Mouse (Mus musculus): ENCODE data around the gene Ppil1. TPM values are rescaled to one million over a fixed set of nuclear protein-coding genes. Genes with fewer than 3 reads are reported as not detected.

Ppil1 gene
- 13.7 and 18.0 TPM in 2 replicates for polyA plus RNA-seq (2012; rRNA removed; ENCODE audit: low replicate concordance)

DNA sequence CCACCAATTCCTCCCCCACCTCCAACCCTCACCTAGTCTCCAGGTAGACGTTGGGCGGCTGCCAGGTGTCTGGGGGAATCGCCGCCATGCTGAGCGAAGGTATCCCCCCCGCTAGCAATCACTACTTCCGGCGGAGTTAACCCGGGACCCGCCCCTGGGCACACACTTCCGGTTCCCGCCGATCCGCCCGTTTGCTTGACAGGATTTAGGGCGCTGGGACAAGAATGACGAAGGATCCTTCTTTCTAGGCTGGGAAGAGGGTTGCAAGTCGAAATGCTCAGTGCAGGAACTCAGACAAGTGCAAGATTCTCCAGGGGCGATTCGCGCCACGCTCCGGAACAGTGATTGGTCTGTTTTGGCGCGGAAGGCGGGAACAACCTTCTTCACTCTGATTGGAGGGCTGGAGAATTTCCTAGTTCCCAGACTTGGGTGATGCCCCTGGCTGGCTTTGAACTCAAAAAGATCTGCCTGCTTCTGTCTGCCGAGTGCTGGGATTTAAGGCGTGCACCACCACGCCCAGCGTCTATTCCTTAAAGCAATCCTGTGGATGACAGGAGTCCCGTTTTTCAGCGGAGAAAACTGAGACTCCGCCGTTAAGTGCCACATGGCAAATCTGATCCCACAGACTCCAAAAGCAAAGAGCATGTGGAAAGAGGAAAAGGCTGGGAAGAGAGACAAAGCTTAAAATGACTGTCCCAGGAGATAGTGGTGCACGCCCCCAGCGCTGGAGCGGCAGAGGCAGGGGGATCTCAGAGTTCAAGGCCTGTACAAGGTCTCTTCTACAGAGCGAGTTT lies at the start of gene Ppil1:
Gene Ppil1 (minus strand): TSS at position 347 of the 794 bp plus-strand sequence.

DNA sequence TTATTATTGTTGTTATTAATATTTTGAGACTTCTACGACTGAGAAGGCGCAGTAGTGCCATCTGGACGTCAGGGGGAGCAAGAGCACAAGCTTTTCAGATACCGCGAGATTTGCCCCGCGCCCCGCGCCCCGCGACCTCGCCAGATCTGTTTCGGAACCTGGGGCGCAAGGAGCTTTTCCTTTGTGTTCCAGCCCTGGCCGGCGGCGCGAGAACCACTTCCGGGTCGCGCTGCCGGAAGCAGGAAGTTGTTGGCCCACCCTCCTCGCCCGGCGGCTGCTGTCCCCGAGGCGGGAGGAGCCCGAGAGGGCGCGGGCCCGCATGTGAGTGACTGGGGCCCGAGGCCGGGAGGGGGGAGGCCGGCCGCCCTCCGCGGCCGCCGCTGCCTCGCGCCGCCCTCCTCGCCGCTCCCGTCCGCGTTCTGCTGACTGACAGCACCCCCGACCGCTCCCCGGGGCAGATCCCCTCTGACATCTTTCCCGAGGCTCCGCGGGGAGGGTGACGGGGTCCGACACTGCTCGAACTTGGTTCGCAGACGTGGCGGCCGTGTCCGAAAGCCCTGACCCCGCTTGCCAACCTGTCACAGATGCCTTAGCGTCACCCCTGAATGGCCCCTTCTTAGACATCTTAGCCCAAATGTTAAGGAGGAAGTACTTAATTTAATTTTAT lies 4.8 kb upstream of the Ppil1 start, which contains the start of gene BC004004:
Gene BC004004 (plus strand): TSS at position 107 of the 667 bp plus-strand sequence.

DNA sequence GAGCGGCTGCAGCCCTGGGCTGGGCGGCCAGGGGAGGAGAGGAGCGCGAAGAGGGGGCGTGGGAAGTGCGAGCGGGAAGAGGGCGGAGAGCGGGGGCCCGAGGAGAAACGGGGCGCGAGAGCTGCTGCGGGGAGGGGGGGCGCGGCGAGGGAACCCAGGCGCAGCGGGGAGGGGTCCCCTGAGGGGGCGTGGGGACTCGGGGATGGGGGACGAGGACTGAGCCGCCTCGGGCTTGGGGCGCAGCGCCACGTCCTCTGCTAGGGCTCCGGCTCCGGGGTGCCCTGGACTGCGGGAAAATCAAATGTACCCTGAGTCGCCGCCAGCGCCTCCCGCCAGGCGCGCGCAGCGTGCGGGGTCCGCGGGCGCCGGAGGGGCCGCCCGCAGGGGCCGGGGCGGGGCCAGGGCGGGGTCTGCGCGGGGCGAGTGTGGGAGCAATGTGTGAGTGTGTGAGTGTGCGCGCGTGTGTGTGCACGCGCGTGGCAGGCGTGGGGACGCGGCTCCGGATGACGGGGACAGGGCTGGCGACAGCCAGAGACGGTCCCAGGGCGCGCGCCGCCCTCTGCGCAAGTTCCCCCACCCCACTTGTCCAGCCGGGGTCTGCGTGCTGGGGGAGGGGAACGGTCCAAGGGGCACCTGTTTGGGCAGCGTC lies 26.1 kb downstream of the Ppil1 start, which contains the start of gene Cpne5:
Gene Cpne5 (minus strand): TSS at position 396 of the 649 bp plus-strand sequence.

Other genes with a start within 250 kb of the Ppil1 start
- 106 and 172 TPM in 2 replicates for gene Srsf3, start 231.6 kb downstream of the Ppil1 start, polyA plus RNA-seq (2012; rRNA removed; ENCODE audit: low replicate concordance)
- 30.1 and 55.3 TPM in 2 replicates for gene Cdkn1a, start 173.2 kb downstream of the Ppil1 start, polyA plus RNA-seq (2012; rRNA removed; ENCODE audit: low replicate concordance)
- 3.8 and 3.9 TPM in 2 replicates for gene Rab44, start 150.0 kb downstream of the Ppil1 start, polyA plus RNA-seq (2012; rRNA removed; ENCODE audit: low replicate concordance)
- 1.5 and 1.7 TPM in 2 replicates for gene Cpne5, start 26.0 kb downstream of the Ppil1 start, polyA plus RNA-seq (2012; rRNA removed; ENCODE audit: low replicate concordance)
- 71.5 and 132 TPM in 2 replicates for gene BC004004, start 4.6 kb upstream of the Ppil1 start, polyA plus RNA-seq (2012; rRNA removed; ENCODE audit: low replicate concordance)
- gene Pi16, start 53.5 kb upstream of the Ppil1 start, polyA plus RNA-seq (2012; rRNA removed; ENCODE audit: low replicate concordance): 163 and 240 TPM in 2 replicates
- 344 and 391 TPM in 2 replicates for gene Mtch1, start 83.7 kb upstream of the Ppil1 start, polyA plus RNA-seq (2012; rRNA removed; ENCODE audit: low replicate concordance)
- 75.4 and 118 TPM in 2 replicates for gene Fgd2, start 96.7 kb upstream of the Ppil1 start, polyA plus RNA-seq (2012; rRNA removed; ENCODE audit: low replicate concordance)
- gene Pim1, start 226.6 kb upstream of the Ppil1 start, polyA plus RNA-seq (2012; rRNA removed; ENCODE audit: low replicate concordance): 53.5 and 74.1 TPM in 2 replicates